Mouse (Mus musculus) T-cell, adult 2 months (primary cell): Measurements from ENCODE around the gene Rad54l2.

ENCODE experiments used
- DNase-seq: peaks from one replicate; pipeline ENCODE4 v3.0.0; 2022; ENCODE audit warnings: low spot score

Gene Rad54l2

DNA sequence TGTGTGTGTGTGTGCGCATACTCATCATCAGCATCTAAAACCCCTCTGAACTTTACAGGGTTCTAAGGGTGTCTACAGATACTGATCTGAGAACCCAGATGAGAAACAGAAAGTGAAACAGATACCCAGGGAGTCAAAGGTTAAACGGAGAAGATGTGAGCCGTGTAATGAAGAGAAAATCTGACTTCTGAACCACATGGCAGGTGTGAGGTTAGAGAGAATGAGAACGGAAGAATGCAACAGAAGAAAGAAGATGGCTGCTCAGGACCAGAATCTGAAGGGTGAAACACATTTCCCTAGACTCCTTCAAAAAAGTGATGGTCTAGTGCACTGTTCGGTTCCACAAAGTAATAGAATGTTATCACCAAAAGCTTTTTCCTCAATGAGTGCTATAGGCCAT is 36.9 kb downstream of the Rad54l2 start:
- peak; percentile 25 for DNase-seq

- DNase-seq = no peak
Measured at GRCm38 (mm10) chr9:106739962-106740361, 49.0 kb downstream of the Rad54l2 start.

GRCm38 (mm10) chr9:106739056-106739455 is 49.9 kb downstream of the Rad54l2 start:
- DNase-seq = no peak

- DNase-seq = no peak
Measured at GRCm38 (mm10) chr9:106738199-106738985, 50.6 kb downstream of the Rad54l2 start.

- DNase-seq = no peak
Measured at GRCm38 (mm10) chr9:106733690-106734089, 55.3 kb downstream of the Rad54l2 start.

DNA sequence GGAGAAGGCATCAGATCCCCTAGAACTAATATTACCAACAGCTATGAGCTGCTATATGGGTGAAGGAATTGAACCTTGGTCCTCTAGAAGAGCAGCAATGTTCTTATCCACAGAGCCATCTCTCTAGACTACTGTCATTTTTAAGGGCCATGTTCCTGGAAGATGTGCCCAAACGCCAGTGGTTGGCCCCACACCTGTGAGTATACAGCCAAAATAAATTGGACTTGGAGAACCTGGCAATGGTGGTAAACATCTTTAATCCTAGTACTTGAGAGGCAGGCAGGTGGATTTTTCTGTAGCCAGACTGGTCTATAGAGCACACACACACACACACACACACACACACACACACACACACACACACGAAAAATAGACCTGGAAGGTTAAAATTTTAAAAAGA is 59.6 kb downstream of the Rad54l2 start:
- DNase-seq = no peak

DNA sequence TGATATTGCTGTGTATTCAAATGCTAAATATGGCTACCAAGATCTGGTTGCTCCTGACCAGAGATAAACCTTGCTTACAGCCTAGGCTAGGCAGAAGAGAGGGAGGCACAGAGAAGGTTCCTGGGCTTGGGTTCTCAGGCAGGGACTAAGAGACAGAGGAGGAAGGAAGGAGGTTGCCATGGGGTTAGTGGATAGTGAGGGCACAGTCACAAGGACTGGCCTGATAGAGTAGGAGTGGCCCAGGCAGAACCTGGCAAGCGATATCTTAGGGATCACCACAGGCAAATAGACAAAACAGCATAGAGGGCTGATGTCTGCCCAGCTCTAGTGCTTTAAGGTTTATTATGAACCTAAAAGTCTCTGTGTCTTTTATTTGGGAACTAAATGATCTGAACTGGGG is 62.1 kb downstream of the Rad54l2 start:
- DNase-seq = no peak

GRCm38 (mm10) chr9:106725435-106725834 is 63.6 kb downstream of the Rad54l2 start:
- no peak for DNase-seq

DNA sequence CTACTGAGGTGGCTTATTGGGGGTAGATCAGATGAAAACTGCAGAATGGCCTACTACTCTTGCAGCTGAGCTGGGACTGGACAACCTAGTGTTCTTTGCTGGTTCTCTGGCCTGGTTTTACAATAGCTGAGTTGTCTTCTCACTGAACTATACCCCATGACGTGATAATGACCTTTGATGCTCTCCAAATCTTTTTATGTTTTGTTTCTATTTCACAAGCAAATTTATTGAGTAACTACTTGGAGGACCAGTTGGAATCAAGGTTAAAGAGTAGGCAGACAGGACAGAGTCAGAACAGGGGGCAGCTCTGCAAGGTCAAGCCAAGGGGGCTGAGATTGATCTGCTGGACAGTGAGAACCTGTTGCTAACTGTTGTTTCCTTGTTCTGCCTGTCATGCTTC is 64.1 kb downstream of the Rad54l2 start:
- DNase-seq = no peak

- no peak for DNase-seq
Measured at GRCm38 (mm10) chr9:106716729-106717128, 72.3 kb downstream of the Rad54l2 start.

GRCm38 (mm10) chr9:106716232-106716631 is 72.8 kb downstream of the Rad54l2 start:
- no peak for DNase-seq

- DNase-seq = no peak
Measured at GRCm38 (mm10) chr9:106712470-106712869, 76.5 kb downstream of the Rad54l2 start.

DNA sequence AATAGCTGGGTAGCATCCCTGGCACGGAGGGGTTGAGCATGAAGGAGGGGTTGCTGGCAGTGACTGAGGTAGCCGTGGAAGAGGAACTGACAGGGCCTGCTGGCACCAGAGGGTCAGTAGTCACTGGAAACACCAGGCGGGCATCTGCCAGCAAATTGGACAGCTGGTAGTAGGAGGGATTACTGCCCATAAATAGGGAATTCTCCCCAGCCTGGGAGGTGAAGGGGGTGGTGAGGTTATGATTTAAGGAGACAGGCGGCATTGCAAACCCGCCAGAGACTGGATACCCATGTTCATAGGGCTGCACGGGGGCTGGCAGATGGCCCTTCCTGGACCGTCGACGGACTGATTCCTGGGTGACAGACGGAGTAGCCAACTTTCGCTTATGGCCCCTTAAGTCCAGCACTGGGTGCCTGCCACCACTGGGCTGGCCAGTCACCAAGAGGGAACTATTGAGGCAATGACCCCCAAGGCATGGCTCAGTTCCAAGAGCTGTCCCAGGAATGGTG is 96.0 kb downstream of the Rad54l2 start:
- no peak for DNase-seq

DNA sequence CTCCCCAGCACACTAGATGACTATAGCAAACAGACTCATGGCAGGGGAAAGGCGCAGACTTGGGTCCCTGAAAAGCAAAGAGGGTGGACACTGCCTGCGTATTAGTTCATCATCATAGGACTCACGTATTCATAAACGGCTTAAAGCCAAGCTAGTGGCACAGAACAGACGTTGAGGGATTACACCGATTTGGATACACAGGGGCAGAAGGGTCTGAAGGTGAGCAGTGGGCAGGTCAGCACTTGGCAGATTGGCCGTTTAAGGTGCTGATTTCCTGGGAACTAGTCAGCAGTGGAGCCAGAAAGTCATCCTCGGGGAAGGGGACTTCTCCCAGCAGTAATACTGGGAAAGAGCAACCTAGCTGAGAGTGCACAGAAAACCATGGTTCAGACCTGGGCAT is 100.2 kb downstream of the Rad54l2 start:
- DNase-seq = no peak

DNA sequence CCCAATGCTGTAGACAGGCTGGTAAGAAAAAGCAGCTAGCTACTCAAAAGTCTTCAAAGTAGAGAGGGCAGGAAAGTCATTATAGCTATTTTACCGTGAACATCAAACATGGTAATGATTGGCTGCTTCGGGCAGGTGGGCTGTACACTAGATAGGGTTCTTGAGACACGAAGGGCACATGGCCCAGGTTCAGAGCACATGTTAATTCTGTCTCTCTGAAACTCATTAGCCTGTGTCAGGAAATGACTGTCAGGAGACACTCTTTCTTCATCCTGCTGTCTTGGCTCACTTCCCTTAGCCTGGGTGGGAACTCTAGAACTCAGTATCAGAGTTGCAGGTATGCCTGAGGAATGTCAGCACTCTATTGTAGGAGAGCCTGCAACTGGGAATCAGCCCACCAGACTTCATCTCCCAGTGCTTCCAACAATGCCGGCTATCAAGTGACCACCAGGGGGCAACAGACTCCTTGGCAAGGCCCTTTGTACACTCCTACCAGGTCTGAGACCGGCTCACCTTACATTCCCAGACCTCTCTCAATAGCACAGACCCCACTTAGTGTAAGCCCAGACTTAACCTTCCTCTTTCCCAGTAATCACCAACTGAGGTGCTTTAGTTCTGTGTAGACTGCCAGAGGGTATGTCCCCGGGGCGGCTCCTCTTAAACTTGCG is 101.9 kb downstream of the Rad54l2 start:
- peak; percentile 54 for DNase-seq

- DNase-seq = peak; percentile 80
Measured at GRCm38 (mm10) chr9:106685249-106686101, 103.5 kb downstream of the Rad54l2 start, which contains the start of gene Tex264. Gene Tex264 (minus strand): TSS chr9:106685927.

DNA sequence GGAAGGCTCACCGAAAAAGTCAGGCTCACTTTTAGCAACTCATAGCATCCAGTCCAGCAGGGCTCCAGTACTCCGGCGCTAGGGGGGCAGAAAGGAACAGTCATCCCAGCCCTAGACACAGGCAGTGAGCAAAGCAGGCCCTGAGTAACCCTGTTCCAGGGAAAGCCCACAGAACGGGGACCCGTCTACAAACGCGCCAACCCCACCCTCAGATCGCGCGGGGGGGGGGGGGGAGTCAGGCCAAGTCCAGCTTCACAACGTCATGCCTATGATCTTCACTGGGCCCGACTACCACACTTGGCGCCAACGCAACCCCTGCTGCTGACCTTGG is 104.1 kb downstream of the Rad54l2 start:
- no peak for DNase-seq

GRCm38 (mm10) chr9:106684093-106684872 is 104.7 kb downstream of the Rad54l2 start:
- no peak for DNase-seq

DNA sequence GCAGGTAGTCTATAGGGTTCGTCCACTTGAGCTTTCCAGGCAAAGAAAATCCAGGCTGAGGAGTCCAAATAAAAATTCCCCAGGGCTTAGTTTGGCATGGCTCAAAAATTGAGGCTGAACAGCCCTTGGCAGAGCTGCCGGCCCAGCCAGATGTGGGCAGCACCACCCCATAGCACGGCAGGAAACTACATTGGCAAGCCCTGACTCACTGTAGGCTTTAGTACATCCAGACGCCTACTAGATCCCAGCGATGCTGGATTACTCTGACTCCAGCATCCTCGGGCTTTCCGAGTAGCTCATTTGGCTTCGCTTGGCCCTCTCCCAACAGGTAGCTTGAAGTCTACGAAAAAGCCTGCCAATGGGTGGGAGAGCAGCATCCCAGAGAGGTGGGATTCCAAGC is 108.0 kb downstream of the Rad54l2 start:
- DNase-seq = no peak

DNA sequence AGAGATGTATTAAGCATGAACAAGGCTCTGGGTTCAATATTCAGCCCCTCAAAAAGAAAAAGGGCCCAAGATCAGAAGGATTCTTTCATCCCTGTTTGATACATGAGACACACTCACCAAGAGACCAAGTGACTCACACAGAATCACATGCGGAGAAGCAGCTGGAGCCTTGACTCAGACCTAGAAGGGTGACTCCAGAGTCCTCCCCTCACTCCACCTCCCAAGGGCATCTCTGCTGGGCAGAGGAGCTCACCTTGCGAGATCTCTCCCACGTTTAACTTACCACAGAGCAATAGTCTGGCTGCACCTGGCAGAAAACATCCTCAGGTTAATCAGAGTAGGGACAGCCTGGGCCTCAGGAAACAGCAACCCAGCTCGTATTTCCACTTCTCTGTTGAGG is 110.8 kb downstream of the Rad54l2 start:
- DNase-seq = no peak

DNA sequence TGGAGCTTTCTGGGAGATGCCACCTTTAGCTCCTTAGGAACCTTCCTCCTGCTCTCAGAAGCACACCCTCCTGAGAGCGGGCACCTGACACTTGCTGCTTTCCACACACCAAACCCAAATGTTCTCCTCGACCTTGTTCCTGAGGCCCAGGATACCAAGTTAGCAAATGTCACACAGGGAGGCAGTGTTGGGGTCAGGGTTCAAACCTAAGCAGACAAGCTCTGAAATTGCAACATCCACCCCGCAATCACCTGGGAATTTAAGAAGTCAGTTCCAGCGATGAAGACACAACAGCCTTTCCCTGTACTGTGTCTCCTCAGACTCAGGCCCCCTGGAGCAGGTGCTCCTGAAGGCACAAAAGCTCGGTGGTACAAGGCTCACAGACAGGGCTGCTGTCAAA is 111.3 kb downstream of the Rad54l2 start:
- DNase-seq = no peak

- DNase-seq = no peak
Measured at GRCm38 (mm10) chr9:106676571-106676970, 112.4 kb downstream of the Rad54l2 start.
